Mouse (Mus musculus): Measurements from ENCODE around the gene Gp1ba.
A peak's percentile ranks its signal among the peaks of the same experiment; 100 is the strongest.

Gp1ba gene

GRCm38 (mm10) chr11:70629557-70629956, 9.4 kb upstream of the Gp1ba start:
- no peak for DNase-seq

GRCm38 (mm10) chr11:70630129-70630528, 8.8 kb upstream of the Gp1ba start:
- peak; percentile 70 to 80 for DNase-seq

GRCm38 (mm10) chr11:70635601-70636000, 3.3 kb upstream of the Gp1ba start:
- no peak for DNase-seq

DNA sequence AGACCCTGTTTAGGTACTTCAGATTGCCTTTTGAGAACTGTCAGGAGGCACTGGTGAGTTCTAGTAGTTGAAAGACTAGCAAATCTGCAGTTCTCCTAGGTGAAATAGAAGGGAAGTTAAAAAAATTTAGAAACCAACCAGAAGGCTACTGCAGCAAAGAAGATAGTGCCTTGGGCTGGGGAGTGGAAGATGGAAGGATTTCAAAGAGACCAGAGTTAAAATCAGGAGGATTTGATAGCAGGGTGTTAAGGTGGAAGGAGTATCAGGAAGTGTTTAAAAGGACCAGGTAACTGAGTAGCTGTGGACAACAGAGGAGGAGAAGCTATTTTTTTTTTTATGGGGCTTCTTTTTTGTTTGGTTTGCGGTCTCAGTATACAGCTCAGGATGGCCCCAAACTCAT, 1.2 kb upstream of the Gp1ba start:
- no peak for DNase-seq

DNA sequence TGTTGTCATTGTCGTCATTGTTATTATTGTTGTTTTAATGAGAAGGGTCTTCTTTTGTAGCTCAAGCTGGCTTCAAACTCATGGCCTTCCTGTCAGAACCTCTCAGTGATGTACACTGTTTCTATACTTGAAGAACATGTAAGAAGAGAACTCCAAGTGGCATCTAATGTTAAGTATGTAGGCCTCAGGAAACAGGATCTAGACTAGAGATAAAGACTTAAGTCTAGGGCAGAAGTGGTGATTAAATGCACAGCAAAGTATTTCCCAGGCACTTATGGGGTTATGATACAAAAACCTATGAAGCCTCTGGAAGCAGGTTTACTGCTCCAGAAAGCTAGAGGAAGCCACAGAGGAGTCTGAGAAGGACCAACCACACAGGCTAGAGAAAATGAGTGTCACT, 629 bp upstream of the Gp1ba start:
- no peak for DNase-seq

- no peak for DNase-seq
These were observed 1.1 kb downstream of the Gp1ba start for GRCm38 (mm10) chr11:70639976-70640375.

DNA sequence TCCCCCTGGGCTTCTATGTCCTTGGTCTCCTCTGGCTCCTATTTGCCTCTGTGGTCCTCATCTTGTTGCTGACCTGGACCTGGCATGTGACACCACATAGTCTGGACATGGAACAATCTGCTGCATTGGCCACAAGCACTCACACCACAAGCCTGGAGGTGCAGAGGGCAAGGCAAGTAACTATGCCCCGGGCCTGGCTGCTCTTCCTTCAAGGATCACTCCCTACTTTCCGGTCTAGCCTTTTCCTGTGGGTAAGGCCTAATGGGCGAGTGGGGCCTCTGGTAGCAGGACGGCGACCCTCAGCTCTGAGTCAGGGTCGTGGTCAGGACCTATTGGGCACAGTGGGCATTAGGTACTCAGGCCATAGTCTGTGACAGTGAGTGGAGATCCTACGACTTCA, 2.3 kb downstream of the Gp1ba start:
- DNase-seq, result no peak

DNA sequence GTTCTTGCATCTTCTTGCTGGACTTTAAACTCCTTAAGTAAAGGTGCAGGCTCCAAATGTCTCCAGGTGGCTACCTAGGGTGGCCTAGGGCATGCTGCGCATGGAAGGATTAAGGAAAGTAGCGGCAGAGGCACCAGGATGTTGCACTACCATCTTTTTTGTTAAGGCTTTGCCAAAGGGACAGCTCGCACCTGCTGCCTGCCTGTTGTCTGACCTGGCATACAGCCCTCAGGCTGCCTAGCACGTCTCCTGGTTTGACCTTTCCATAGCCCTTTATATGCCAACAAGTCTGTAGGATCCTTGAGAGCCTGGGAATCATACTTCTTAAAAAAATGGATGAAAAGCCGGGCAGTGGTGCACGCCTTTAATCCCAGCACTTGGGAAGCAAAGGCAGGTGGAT, 4.1 kb downstream of the Gp1ba start:
- DNase-seq, result no peak

DNA sequence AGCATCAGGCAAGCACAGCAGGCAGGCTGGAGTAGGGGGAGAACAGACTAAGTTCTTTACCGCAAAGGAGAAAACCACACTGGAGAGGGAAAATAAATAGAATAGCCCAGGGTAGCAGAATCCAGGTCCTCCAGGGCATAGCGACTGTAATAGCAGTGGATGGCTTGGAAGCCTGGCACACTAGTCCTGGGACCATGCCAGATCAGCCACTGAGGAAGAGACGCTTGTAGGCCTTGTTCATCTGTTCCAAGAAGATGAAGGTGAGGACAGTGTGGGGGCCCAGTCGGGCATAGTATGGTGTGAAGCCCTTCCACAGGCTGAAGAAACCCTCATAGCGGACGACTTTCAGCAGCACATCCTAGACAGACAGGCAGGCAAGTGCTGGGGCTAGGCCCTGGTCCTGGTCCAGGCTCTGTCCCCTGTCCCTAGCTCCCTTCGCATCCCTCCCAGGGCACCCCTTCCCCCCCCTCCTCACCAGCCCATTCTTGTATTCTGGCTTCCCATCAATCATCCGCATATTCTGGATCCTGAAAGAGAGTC, 5.7 kb downstream of the Gp1ba start:
- no peak for DNase-seq

DNA sequence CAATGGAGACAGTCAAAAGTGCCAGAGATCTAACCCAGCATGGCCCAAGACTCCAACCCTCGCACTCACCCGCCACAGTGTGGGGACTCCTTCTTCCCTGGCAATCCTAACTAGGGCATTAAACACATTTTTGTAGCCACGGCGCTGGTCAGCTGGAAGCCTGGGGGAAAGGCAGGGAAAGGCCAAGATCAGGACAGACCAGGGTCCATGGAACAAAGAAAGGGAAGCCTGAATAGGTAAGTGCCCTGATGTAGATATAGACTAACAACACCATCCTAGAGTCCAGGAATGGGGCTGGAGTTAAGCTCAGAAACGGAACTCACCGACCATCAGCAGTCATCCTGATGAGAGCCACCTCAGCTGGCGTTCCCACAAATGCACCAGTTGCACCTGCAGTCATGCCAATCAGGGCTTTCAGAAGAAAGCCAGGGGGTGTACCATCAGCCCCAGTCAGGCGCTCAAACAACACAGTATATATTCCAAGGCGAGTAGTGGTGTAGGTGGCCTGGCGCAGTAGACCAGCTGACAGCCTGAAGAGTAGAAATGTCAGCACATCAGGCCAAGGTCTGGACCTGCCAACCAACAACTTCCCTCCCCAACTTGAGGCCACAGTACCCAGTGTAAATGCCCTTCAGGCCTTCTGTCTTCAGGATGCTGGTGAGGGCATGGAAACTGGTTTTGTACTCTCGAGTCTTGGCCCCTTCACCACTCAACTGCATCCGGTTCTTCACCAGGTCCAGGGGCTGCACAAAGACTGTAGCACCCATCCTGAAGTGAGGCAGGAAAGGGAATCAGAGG, 6.7 kb downstream of the Gp1ba start:
- DNase-seq, result no peak

- peak; percentile 60 to 62 for DNase-seq
These were observed 7.3 kb downstream of the Gp1ba start for GRCm38 (mm10) chr11:70646259-70646555.

- peak; percentile 98 to 99 for DNase-seq
These were observed 8.0 kb downstream of the Gp1ba start, which contains the start of the genes Rnf167 and Slc25a11 for GRCm38 (mm10) chr11:70646691-70647650. Rnf167 (plus strand) TSS chr11:70647235. Slc25a11 (minus strand) TSS chr11:70647479.

DNA sequence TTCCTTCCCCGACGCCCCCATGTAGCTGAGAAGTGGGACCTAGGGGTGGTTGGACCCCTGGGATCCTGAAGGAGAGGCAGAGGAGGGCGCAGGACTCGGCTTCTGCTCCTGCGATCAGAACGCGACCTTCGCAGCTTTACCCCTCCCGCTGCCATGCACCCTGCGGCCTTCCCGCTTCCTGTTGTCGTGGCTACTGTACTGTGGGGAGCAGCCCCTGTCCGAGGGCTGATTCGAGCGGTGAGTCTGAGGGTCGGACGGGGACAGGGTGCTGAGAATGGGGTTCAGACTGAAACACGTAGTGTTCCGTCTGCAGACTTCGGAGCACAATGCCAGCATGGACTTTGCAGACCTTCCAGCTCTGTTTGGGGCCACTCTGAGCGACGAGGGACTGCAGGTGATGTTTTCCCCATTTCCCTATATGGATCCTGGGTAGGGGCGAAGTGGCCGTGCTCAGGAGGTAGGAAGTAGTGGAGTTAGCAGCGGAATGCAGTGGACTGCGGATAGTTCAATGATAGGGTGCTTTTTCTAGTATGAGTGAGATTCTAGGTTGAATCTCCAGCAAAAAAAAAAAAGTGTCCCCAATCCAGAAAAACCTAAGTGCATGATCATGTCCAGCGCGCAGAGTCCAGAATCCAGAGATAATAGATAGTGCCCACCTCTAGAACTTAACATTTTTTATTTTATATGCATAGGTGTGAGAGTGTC, 8.9 kb downstream of the Gp1ba start:
- peak in 1 of 2 experiments; percentile 50 for DNase-seq

DNA sequence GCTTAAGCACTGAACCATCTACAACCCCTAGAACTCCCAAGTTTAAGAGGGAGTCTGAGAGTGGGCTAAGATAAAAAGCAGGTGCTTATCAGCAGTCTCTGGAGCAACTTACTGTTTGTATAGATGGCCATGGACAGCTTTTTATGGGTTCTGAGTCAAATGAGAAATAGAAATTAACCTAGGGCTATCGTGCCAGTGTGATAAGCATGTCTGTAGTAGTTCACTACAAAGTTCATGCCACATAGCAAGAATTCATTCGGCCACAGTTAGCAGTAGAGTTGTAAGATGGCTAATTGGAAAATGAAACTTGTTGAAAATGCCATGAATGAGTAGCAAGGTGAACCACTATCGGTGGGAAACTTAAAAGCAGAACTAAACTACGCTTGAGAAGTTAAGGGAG, 9.6 kb downstream of the Gp1ba start:
- no peak for DNase-seq

DNA sequence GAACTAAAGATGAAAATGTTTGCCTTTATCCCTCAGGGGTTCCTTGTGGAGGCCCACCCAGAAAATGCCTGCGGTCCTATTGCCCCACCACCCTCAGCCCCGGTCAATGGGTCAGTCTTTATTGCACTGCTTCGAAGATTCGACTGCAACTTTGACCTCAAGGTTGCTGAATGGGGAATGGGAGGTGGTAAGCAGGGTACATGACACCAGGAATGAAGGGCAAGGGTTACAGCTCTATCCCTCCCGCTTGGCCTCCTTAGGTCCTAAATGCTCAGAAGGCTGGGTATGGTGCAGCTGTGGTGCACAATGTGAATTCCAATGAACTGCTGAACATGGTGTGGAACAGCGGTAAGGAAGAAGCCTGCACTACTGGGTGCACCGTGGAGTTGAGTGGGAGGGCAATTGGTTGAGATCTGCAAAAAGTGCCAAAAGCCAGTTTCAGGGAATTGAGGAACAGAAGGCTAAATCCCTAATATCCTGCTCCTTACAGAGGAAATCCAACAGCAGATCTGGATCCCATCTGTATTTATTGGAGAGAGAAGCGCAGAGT, 10.3 kb downstream of the Gp1ba start:
- DNase-seq, result no peak

- DNase-seq, result peak in 1 of 2 experiments; percentile 13
These were observed 11.6 kb downstream of the Gp1ba start for GRCm38 (mm10) chr11:70650322-70651175.

- DNase-seq, result no peak
These were observed 12.5 kb downstream of the Gp1ba start for GRCm38 (mm10) chr11:70651391-70651790.

GRCm38 (mm10) chr11:70652029-70652883, 13.3 kb downstream of the Gp1ba start:
- peak in 1 of 2 experiments; percentile 21 for DNase-seq

DNA sequence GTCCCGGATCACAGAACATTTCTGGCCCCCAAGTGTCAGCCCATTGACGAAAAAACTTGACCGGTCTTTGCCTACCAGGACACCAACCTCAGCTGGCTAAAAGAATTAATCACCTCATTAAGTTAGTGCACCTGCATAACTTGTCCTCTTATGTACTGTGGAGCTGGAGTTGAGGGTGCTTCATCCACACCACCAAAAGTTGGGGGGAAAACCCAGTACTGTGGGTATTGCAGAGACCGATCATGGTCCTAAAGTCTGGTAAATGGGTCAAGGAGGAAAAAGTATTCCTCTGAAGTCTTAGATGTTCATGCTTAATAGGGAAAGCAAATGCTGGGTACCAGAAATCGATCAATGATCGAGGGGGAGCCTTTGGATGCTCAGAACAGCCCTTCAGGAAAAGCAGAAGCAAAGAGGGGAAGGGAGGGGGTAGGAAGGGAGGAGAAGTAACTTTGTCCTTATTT, 14.0 kb downstream of the Gp1ba start:
- DNase-seq, result no peak
